In the genomic region with DNA sequence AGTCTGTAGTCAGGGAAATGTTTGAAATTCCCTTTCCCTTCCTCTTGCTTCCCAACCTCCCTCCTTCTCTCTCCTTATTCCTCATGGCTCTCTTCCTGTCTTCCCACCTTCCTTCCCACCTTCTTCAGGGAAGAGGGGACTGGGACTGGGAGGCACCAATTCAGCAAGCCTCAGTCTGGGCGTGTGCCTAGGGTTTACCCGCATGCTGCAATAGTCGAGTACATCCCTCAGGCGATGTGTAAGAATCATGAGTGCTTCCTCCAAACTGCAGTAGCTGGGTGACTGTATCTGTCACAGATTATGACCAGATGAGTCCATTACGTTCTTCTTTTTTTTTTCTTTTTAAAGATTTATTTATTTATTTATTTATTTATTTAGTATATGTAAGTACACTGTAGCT, we compare ENCODE assay signal across 14 mouse cellular contexts. TPM values are rescaled to one million over a fixed set of nuclear protein-coding genes. Genes with fewer than 3 reads are reported as not detected.
DNase-seq lines count a peak whose midpoint lies in the region; ATAC-seq and TF ChIP-seq lines count a peak whose summit lies in the region.
"Had no signal": no experiment of that assay in that cellular context is flagged by ENCODE, and none has a peak within 500 bp of the region (broad histone marks: within the 10 kb centered on the region; RNA-seq: fewer than 3 reads in every experiment).

No protein-coding gene starts in this region.

- TF ChIP-seq POLR2A in bone marrow macrophage, adult 2 months (IDR thresholded peaks at IDR 0.05; ENCODE audit: borderline replicate concordance, low read depth, low read length), result no peak

- intact Hi-C loops in heart, postnatal 25 days (cut with DNase I), result no loop called here

- 63% methylated on average over 5 of the region's 5 CpGs for WGBS in liver, postnatal 0 days (ENCODE audit: insufficient replicate concordance)

- TF ChIP-seq EP300 in liver, postnatal 0 days (IDR thresholded peaks at IDR 0.05; ENCODE audit: low read depth), result no peak

- TF ChIP-seq CTCF in bone marrow macrophage, adult 2 months (IDR thresholded peaks at IDR 0.05; ENCODE audit: low read depth, low read length), result no peak
- TF ChIP-seq CTCF in liver, postnatal 0 days (IDR thresholded peaks at IDR 0.05; ENCODE audit: low read depth), result no peak

- 0 out of 2 replicates have a peak, but pooled peaks have one; percentile 17 for ATAC-seq in liver, postnatal 0 days
- ATAC-seq: hindbrain, postnatal 0 days had no signal

- peak; percentile 13 for DNase-seq in lung, postnatal 10 days
- no peak for DNase-seq in lung, postnatal 25 days (ENCODE audit: low spot score)
- DNase-seq in liver, postnatal 0 days, result no peak
- no peak for DNase-seq in kidney, postnatal 25 days
- DNase-seq in neural tube, embryonic 10.5 days (ENCODE audit: extremely low spot score, low spot score), result no peak
- DNase-seq in heart, postnatal 25 days (ENCODE audit: low spot score), result no peak
- DNase-seq: adrenal gland, adult 2 months; cerebellum, adult 8-10 months; heart, postnatal 4 days; kidney, adult 9 months had no signal

- no peaks in the 10 kb centered on the region for H3K9me3 ChIP-seq in liver, postnatal 0 days (ENCODE audit: low read length)
- H3K9me3 ChIP-seq: embryonic facial prominence, embryonic 13.5 days; heart, embryonic 12.5 days had no signal

- no peaks in the 10 kb centered on the region for H3K36me3 ChIP-seq in liver, postnatal 0 days (replicated peaks; ENCODE audit: insufficient read depth, low read length)
- H3K36me3 ChIP-seq: embryonic facial prominence, embryonic 13.5 days; heart, embryonic 12.5 days had no signal

- H3K4me1 ChIP-seq in bone marrow macrophage, adult 2 months (ENCODE audit: control insufficient read depth, insufficient read depth, low read length), result peaks cover 37% of the 10 kb centered on the region
- peaks cover 38% of the 10 kb centered on the region for H3K4me1 ChIP-seq in liver, postnatal 0 days (ENCODE audit: insufficient read depth)

- peak overlapping the region; percentile 63 for H3K4me2 ChIP-seq in liver, postnatal 0 days (ENCODE audit: low read depth, low read length)

- H3K27ac ChIP-seq in bone marrow macrophage, adult 2 months (ENCODE audit: insufficient read depth, low read depth, low read length), result peak overlapping the region; percentile 78
- peak overlapping the region; percentile 5; the same call in 1 of the 2 replicates for H3K27ac ChIP-seq in liver, postnatal 0 days (ENCODE audit: low read depth)
- H3K27ac ChIP-seq: hindbrain, postnatal 0 days had no signal

- no peaks in the 10 kb centered on the region for H3K27me3 ChIP-seq in liver, postnatal 0 days (ENCODE audit: insufficient read depth, low read length)

- H3K4me3 ChIP-seq in bone marrow macrophage, adult 2 months (ENCODE audit: insufficient read depth, low read length), result peak overlapping the region; percentile 8; the same call in 1 of the 2 replicates
- H3K4me3 ChIP-seq in liver, postnatal 0 days (ENCODE audit: low read depth, low read length), result no peak overlapping the region
- H3K4me3 ChIP-seq: embryonic facial prominence, embryonic 13.5 days; heart, embryonic 12.5 days had no signal

- no peak overlapping the region for H3K9ac ChIP-seq in liver, postnatal 0 days (replicated peaks)
- H3K9ac ChIP-seq: embryonic facial prominence, embryonic 13.5 days; heart, embryonic 12.5 days had no signal

RNA-seq across cellular contexts. Expression of a gene that starts 32.8 kb away (rescaled TPM):
- polyA plus RNA-seq in bone marrow macrophage, adult 2 months (2012; ENCODE audit: insufficient read depth, insufficient read length, missing spikeins), result 69.9 and 70.9 TPM in 2 replicates
- 40.0 and 42.3 TPM in 2 replicates for polyA plus RNA-seq in liver, postnatal 0 days (2015; fragmentation: Nextera tagmentation; extraction: Ambion mirVana)
- total RNA-seq in heart, postnatal 25 days (2021), result 10 to 100 TPM; 40.8 to 45.4 TPM

RNA-seq across cellular contexts. Expression of a gene that starts 45.3 kb away (rescaled TPM):
- polyA plus RNA-seq in bone marrow macrophage, adult 2 months (2012; ENCODE audit: insufficient read depth, insufficient read length, missing spikeins), result 14.8 and 16.6 TPM in 2 replicates
- polyA plus RNA-seq in liver, postnatal 0 days (2015; fragmentation: Nextera tagmentation; extraction: Ambion mirVana), result 8.1 and 8.5 TPM in 2 replicates
- total RNA-seq in heart, postnatal 25 days (2021), result 1,000 to 10,000 TPM; 1,803 to 1,950 TPM
